Mouse (Mus musculus): ENCODE data around the gene Tff2.

- TF ChIP-seq CTCF (IDR thresholded peaks at IDR 0.05; ENCODE audit: low read depth) (no peak), EP300 (IDR thresholded peaks at IDR 0.05; ENCODE audit: low read depth) (no peak)
These were observed 15.3 kb downstream of the Tff2 start for GRCm38 (mm10) chr17:31128708-31129318.
